Mouse (Mus musculus) neural tube, embryonic 14.5 days (tissue): ENCODE measurements at regions not wholly inside any gene's neighbourhood (a gene's known extent, or its start where the extent isn't known, plus 50 kb on each side); places are given as distances from the start of the nearest gene placed in this dataset.

Experiments used
- ATAC-seq: fragments of 200-750 bp; cut with Nextera tagmentation; 2 replicates; pipeline ENCODE4 v1.8.0; 2017; ENCODE audit warnings: low read depth, mild to moderate bottlenecking, moderate TSS enrichment, moderate library complexity
- H3K27ac ChIP-seq: fragments of 300-500 bp; sonication (generic); 2 replicates; pipeline ENCODE4 v1.5.1; 2014; ENCODE audit warnings: low read depth, mild to moderate bottlenecking, control low read depth, low read length, moderate library complexity, mixed read lengths
- H3K27me3 ChIP-seq: fragments of 300-500 bp; sonication (generic); 2 replicates; pipeline ENCODE4 v1.6.1; 2014; ENCODE audit warnings: low read length; ENCODE audit not compliant: control insufficient read depth, insufficient read depth
- H3K36me3 ChIP-seq: fragments of 300-500 bp; sonication (generic); 2 replicates; pipeline ENCODE4 v1.6.1; 2014; ENCODE audit warnings: low read length, mixed read lengths; ENCODE audit not compliant: control insufficient read depth, insufficient read depth
- H3K4me1 ChIP-seq: fragments of 300-500 bp; sonication (generic); 2 replicates; pipeline ENCODE4 v1.6.1; 2014; ENCODE audit warnings: low read length; ENCODE audit not compliant: control insufficient read depth, insufficient read depth
- H3K4me2 ChIP-seq: fragments of 300-500 bp; sonication (generic); 2 replicates; pipeline ENCODE4 v1.6.1; 2014; ENCODE audit warnings: mild to moderate bottlenecking, low read depth, low read length, control low read depth
- H3K4me3 ChIP-seq: fragments of 300-500 bp; sonication (generic); 2 replicates; pipeline ENCODE4 v1.5.1; 2014; ENCODE audit warnings: low read depth, low read length, control low read depth, mixed read lengths
- H3K9ac ChIP-seq: fragments of 300-500 bp; sonication (generic); replicated peaks from 2 replicates; pipeline ENCODE4 v1.6.1; 2014; ENCODE audit warnings: low read depth, mild to moderate bottlenecking, control low read depth, low read length, mixed read lengths
- H3K9me3 ChIP-seq: fragments of 300-500 bp; sonication (generic); 2 replicates; pipeline ENCODE4 v1.6.1; 2016; ENCODE audit warnings: low read length; ENCODE audit not compliant: control insufficient read depth
- WGBS: fragments of 180-500 bp; shearing (Covaris S2); extraction: QIAGEN DNeasy Blood & Tissue Kit; methylation state at CpG from one replicate; pipeline ENCODE4 v1.1.7; 2014; 5-methylcytosine and 5-hydroxymethylcytosine counted together

GRCm38 (mm10) chr1:164571496-164572078 lies 113.4 kb upstream of the Atp1b1 start:
- Histone ChIP-seq H3K9me3 (no peaks in the 10 kb centered on the region), H3K27ac (no peak overlapping the region), H3K27me3 (no peaks in the 10 kb centered on the region), H3K4me2 (no peak overlapping the region), H3K36me3 (no peaks in the 10 kb centered on the region), H3K4me3 (no peak overlapping the region), H3K9ac (no peak overlapping the region), H3K4me1 (peaks cover under 1% of the 10 kb centered on the region; the same call in 1 of the 2 replicates)
- WGBS: 89% methylated on average over 5 of the region's 5 CpGs
- no peak for ATAC-seq

GRCm38 (mm10) chr1:164564847-164565246 lies 106.7 kb upstream of the Atp1b1 start:
- no peaks in the 10 kb centered on the region for H3K9me3 ChIP-seq
- WGBS: 93% methylated on average over 6 of the region's 6 CpGs
- H3K27me3 ChIP-seq: no peaks in the 10 kb centered on the region
- H3K27ac ChIP-seq: no peak overlapping the region
- H3K4me2 ChIP-seq: no peak overlapping the region
- no peak overlapping the region for H3K9ac ChIP-seq
- no peaks in the 10 kb centered on the region for H3K4me1 ChIP-seq
- H3K36me3 ChIP-seq: no peaks in the 10 kb centered on the region
- no peak overlapping the region for H3K4me3 ChIP-seq
- no peak for ATAC-seq

- Histone ChIP-seq H3K9ac (no peak overlapping the region), H3K4me1 (no peaks in the 10 kb centered on the region), H3K4me3 (no peak overlapping the region), H3K27ac (no peak overlapping the region), H3K27me3 (no peaks in the 10 kb centered on the region), H3K36me3 (no peaks in the 10 kb centered on the region), H3K4me2 (no peak overlapping the region), H3K9me3 (no peaks in the 10 kb centered on the region)
- 91% methylated on average over 4 of the region's 4 CpGs for WGBS
- no peak for ATAC-seq
Observed at GRCm38 (mm10) chr1:164559546-164560228, 101.5 kb upstream of the Atp1b1 start.

GRCm38 (mm10) chr1:164552658-164553057 lies 94.5 kb upstream of the Atp1b1 start:
- H3K4me1 ChIP-seq: no peaks in the 10 kb centered on the region
- H3K27ac ChIP-seq: 0 out of 2 replicates have a peak overlapping the region, but pooled peaks have one; percentile 5
- no peaks in the 10 kb centered on the region for H3K27me3 ChIP-seq
- no peak overlapping the region for H3K9ac ChIP-seq
- H3K36me3 ChIP-seq: no peaks in the 10 kb centered on the region
- H3K4me2 ChIP-seq: no peak overlapping the region
- ATAC-seq: peak; percentile 70; the same call in 1 of the 2 replicates
- 45% methylated on average over 4 of the region's 4 CpGs for WGBS
- no peaks in the 10 kb centered on the region for H3K9me3 ChIP-seq
- no peak overlapping the region for H3K4me3 ChIP-seq

- no peak overlapping the region for H3K4me2 ChIP-seq
- no peaks in the 10 kb centered on the region for H3K27me3 ChIP-seq
- H3K9ac ChIP-seq: no peak overlapping the region
- no peaks in the 10 kb centered on the region for H3K9me3 ChIP-seq
- no peak overlapping the region for H3K4me3 ChIP-seq
- no peaks in the 10 kb centered on the region for H3K4me1 ChIP-seq
- no peaks in the 10 kb centered on the region for H3K36me3 ChIP-seq
- no peak for ATAC-seq
- WGBS: 72% methylated on average over 2 of the region's 2 CpGs
- H3K27ac ChIP-seq: no peak overlapping the region
Observed at GRCm38 (mm10) chr1:164551019-164551418, 92.9 kb upstream of the Atp1b1 start.

GRCm38 (mm10) chr1:164550596-164550995 lies 92.4 kb upstream of the Atp1b1 start:
- H3K27ac ChIP-seq: no peak overlapping the region
- H3K36me3 ChIP-seq: no peaks in the 10 kb centered on the region
- ATAC-seq: no peak
- H3K27me3 ChIP-seq: no peaks in the 10 kb centered on the region
- 84% methylated on average over 3 of the region's 3 CpGs for WGBS
- H3K4me3 ChIP-seq: no peak overlapping the region
- no peaks in the 10 kb centered on the region for H3K4me1 ChIP-seq
- no peaks in the 10 kb centered on the region for H3K9me3 ChIP-seq
- H3K9ac ChIP-seq: no peak overlapping the region
- no peak overlapping the region for H3K4me2 ChIP-seq

GRCm38 (mm10) chr1:164548071-164548470 lies 89.9 kb upstream of the Atp1b1 start:
- H3K4me2 ChIP-seq: no peak overlapping the region
- WGBS: 68% methylated on average over 8 of the region's 8 CpGs
- ATAC-seq: no peak
- no peak overlapping the region for H3K4me3 ChIP-seq
- no peak overlapping the region; the same call in 1 of the 2 replicates for H3K27ac ChIP-seq
- no peaks in the 10 kb centered on the region for H3K9me3 ChIP-seq
- H3K27me3 ChIP-seq: no peaks in the 10 kb centered on the region
- H3K36me3 ChIP-seq: no peaks in the 10 kb centered on the region
- no peaks in the 10 kb centered on the region for H3K4me1 ChIP-seq
- no peak overlapping the region for H3K9ac ChIP-seq

- no peak overlapping the region for H3K27ac ChIP-seq
- H3K4me1 ChIP-seq: no peaks in the 10 kb centered on the region
- no peaks in the 10 kb centered on the region for H3K36me3 ChIP-seq
- no peaks in the 10 kb centered on the region for H3K27me3 ChIP-seq
- WGBS: 91% methylated on average over 4 of the region's 4 CpGs
- no peak overlapping the region for H3K4me3 ChIP-seq
- no peak for ATAC-seq
- H3K9ac ChIP-seq: no peak overlapping the region
- H3K9me3 ChIP-seq: no peaks in the 10 kb centered on the region
- H3K4me2 ChIP-seq: no peak overlapping the region
Observed at GRCm38 (mm10) chr1:164545843-164546242, 87.7 kb upstream of the Atp1b1 start.

- Histone ChIP-seq H3K9me3 (no peaks in the 10 kb centered on the region), H3K9ac (no peak overlapping the region), H3K4me3 (no peak overlapping the region), H3K27me3 (no peaks in the 10 kb centered on the region), H3K4me1 (no peaks in the 10 kb centered on the region), H3K4me2 (no peak overlapping the region), H3K36me3 (no peaks in the 10 kb centered on the region), H3K27ac (no peak overlapping the region)
- ATAC-seq: no peak
- WGBS: 86% methylated on average over 9 of the region's 9 CpGs
Observed at GRCm38 (mm10) chr1:164543045-164543803, 85.1 kb upstream of the Atp1b1 start.
